Mouse (Mus musculus): ENCODE data around the gene Metap2. TPM values are rescaled to one million over a fixed set of nuclear protein-coding genes. Genes with fewer than 3 reads are reported as not detected.
"Not testable (repeated sequence)": the region's sequence is repeated elsewhere in the genome, so short reads cannot be mapped to it uniquely, and the experiment has no call there.

Metap2 gene
- total and polyA plus RNA-seq, 2 experiments, result 20.3 to 42.6 TPM

- TF ChIP-seq POLR2A (IDR thresholded peaks at IDR 0.05; ENCODE audit: extremely low read depth, insufficient read depth, low read length), result no peak
- TF ChIP-seq CTCF (IDR thresholded peaks at IDR 0.05; ENCODE audit: low read depth, low read length), result no peak
- WGBS, result 88% methylated on average over 4 of the region's 4 CpGs
- peaks cover 67% of the 10 kb centered on the region for H3K36me3 ChIP-seq (ENCODE audit: control insufficient read depth, insufficient read depth, low read length)
These were observed 28.0 kb downstream of the Metap2 start for GRCm38 (mm10) chr10:93868886-93869285.

DNA sequence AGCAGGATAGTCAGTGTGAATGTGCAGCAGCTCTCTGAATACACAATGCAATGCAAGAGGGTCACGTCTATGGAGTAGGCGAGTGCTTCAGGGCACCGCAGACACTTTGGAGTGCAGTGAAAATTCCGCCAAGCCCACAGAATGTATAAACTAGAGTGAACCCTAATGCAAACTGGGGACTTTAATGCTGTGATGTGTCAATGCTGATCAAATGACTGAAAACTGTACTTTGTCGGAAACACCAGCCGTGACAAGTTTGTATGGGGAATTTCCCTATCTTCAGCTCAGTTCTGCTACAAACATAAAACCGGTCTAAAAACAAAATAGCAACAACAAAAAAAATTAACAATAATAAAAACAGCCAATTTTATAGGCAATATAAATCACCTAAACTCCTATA is 28.5 kb downstream of the Metap2 start:
- WGBS, result 98% methylated on average over 7 of the region's 7 CpGs

More at GRCm38 (mm10) chr10:93868886-93869285, 28.0 kb downstream of the Metap2 start:
- Histone ChIP-seq H3K4me3 (ENCODE audit: insufficient read depth, low read depth, low read length) (no peak overlapping the region), H3K27me3 (ENCODE audit: control insufficient read depth, insufficient read depth, low read length) (no peaks in the 10 kb centered on the region), H3K4me1 (ENCODE audit: control insufficient read depth, insufficient read depth, low read length) (no peaks in the 10 kb centered on the region), H3K9ac (ENCODE audit: low read depth, low read length) (no peak overlapping the region), H3K27ac (replicated peaks; ENCODE audit: insufficient read depth, low read depth, low read length) (no peak overlapping the region), H3K79me2 (ENCODE audit: control insufficient read depth, insufficient read depth, low read length) (no peaks in the 10 kb centered on the region)
- DNase-seq (ENCODE audit: extremely low read depth, low read depth, low spot score), result no peak

GRCm38 (mm10) chr10:93856095-93856494 is 40.8 kb downstream of the Metap2 start:
- H3K27ac ChIP-seq (replicated peaks; ENCODE audit: insufficient read depth, low read depth, low read length), result no peak overlapping the region
- TF ChIP-seq CTCF (IDR thresholded peaks at IDR 0.05; ENCODE audit: low read depth, low read length) (no peak), POLR2A (IDR thresholded peaks at IDR 0.05; ENCODE audit: extremely low read depth, insufficient read depth, low read length) (no peak)
- no peaks in the 10 kb centered on the region for H3K79me2 ChIP-seq (ENCODE audit: control insufficient read depth, insufficient read depth, low read length)
- no peak overlapping the region for H3K9ac ChIP-seq (ENCODE audit: low read depth, low read length)
- WGBS, result 95% methylated on average over 6 of the region's 6 CpGs
- no peaks in the 10 kb centered on the region for H3K27me3 ChIP-seq (ENCODE audit: control insufficient read depth, insufficient read depth, low read length)
- H3K36me3 ChIP-seq (ENCODE audit: control insufficient read depth, insufficient read depth, low read length), result peaks cover 17% of the 10 kb centered on the region
- no peak for DNase-seq (ENCODE audit: extremely low read depth, low read depth, low spot score)
- no peak overlapping the region for H3K4me3 ChIP-seq (ENCODE audit: insufficient read depth, low read depth, low read length)
- no peaks in the 10 kb centered on the region for H3K4me1 ChIP-seq (ENCODE audit: control insufficient read depth, insufficient read depth, low read length)

More for the DNA sequence above, 28.5 kb downstream of the Metap2 start:
- no peak overlapping the region for H3K4me3 ChIP-seq (ENCODE audit: insufficient read depth, low read depth, low read length)
- no peaks in the 10 kb centered on the region for H3K27me3 ChIP-seq (ENCODE audit: control insufficient read depth, insufficient read depth, low read length)
- TF ChIP-seq POLR2A (IDR thresholded peaks at IDR 0.05; ENCODE audit: extremely low read depth, insufficient read depth, low read length) (no peak), CTCF (IDR thresholded peaks at IDR 0.05; ENCODE audit: low read depth, low read length) (no peak)
- no peak overlapping the region for H3K9ac ChIP-seq (ENCODE audit: low read depth, low read length)
- no peak overlapping the region for H3K27ac ChIP-seq (replicated peaks; ENCODE audit: insufficient read depth, low read depth, low read length)
- no peaks in the 10 kb centered on the region for H3K79me2 ChIP-seq (ENCODE audit: control insufficient read depth, insufficient read depth, low read length)
- no peaks in the 10 kb centered on the region for H3K4me1 ChIP-seq (ENCODE audit: control insufficient read depth, insufficient read depth, low read length)
- no peak for DNase-seq (ENCODE audit: extremely low read depth, low read depth, low spot score)
- peaks cover 65% of the 10 kb centered on the region for H3K36me3 ChIP-seq (ENCODE audit: control insufficient read depth, insufficient read depth, low read length)

- Histone ChIP-seq H3K4me1 (ENCODE audit: control insufficient read depth, insufficient read depth, low read length) (no peaks in the 10 kb centered on the region), H3K36me3 (ENCODE audit: control insufficient read depth, insufficient read depth, low read length) (peaks cover 12% of the 10 kb centered on the region), H3K9ac (ENCODE audit: low read depth, low read length) (no peak overlapping the region), H3K79me2 (ENCODE audit: control insufficient read depth, insufficient read depth, low read length) (no peaks in the 10 kb centered on the region), H3K27ac (replicated peaks; ENCODE audit: insufficient read depth, low read depth, low read length) (no peak overlapping the region), H3K4me3 (ENCODE audit: insufficient read depth, low read depth, low read length) (no peak overlapping the region), H3K27me3 (ENCODE audit: control insufficient read depth, insufficient read depth, low read length) (no peaks in the 10 kb centered on the region)
- WGBS, result 87% methylated on average over 9 of the region's 9 CpGs
- no peak for TF ChIP-seq CTCF (IDR thresholded peaks at IDR 0.05; ENCODE audit: low read depth, low read length)
- TF ChIP-seq POLR2A (IDR thresholded peaks at IDR 0.05; ENCODE audit: extremely low read depth, insufficient read depth, low read length), result no peak
- no peak for DNase-seq (ENCODE audit: extremely low read depth, low read depth, low spot score)
These were observed 41.8 kb downstream of the Metap2 start for GRCm38 (mm10) chr10:93855126-93855525.

DNA sequence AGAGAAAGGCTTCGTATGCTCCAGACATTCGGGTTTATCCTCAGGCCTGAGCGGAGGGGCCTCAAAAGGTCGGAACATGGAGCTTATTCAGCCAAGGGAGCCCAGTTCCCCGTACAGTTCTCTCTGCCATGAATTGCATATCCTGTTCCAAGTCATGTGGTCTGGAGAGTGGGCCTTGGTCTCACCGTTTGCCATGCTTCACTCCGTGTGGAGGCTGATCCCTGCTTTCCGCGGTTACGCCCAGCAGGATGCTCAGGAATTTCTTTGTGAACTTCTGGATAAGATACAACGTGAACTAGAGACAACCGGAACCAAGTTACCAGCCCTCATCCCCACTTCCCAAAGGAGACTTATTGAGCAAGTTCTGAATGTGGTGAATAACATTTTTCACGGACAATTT is 50.2 kb downstream of the Metap2 start:
- Histone ChIP-seq H3K79me2 (ENCODE audit: control insufficient read depth, insufficient read depth, low read length) (no peaks in the 10 kb centered on the region), H3K4me1 (ENCODE audit: control insufficient read depth, insufficient read depth, low read length) (no peaks in the 10 kb centered on the region), H3K27me3 (ENCODE audit: control insufficient read depth, insufficient read depth, low read length) (no peaks in the 10 kb centered on the region), H3K9ac (ENCODE audit: low read depth, low read length) (no peak overlapping the region), H3K27ac (replicated peaks; ENCODE audit: insufficient read depth, low read depth, low read length) (no peak overlapping the region), H3K4me3 (ENCODE audit: insufficient read depth, low read depth, low read length) (no peak overlapping the region), H3K36me3 (ENCODE audit: control insufficient read depth, insufficient read depth, low read length) (no peaks in the 10 kb centered on the region)
- TF ChIP-seq CTCF (IDR thresholded peaks at IDR 0.05; ENCODE audit: low read depth, low read length) (no peak), POLR2A (IDR thresholded peaks at IDR 0.05; ENCODE audit: extremely low read depth, insufficient read depth, low read length) (no peak)
- 94% methylated on average over 13 of the region's 13 CpGs for WGBS
- DNase-seq (ENCODE audit: extremely low read depth, low read depth, low spot score), result no peak

DNA sequence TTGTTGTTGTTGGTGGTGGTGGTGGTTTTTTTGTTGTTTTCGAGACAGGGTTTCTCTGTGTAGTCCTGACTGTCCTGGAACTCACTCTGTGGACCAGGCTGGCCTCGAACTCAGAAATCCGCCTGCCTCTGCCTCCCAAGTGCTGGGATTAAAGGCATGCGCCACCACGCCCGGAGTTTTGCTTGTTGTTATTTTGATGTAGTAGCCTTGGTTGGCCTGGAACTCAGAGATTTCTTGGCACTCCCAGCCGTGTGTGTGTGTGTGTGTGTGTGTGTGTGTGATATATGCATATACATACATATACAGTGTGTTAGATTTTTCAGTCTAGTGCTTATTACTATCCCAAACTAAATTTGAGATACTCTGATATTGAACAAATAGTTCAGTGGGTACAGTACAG is 61.8 kb downstream of the Metap2 start:
- H3K36me3 ChIP-seq (ENCODE audit: control insufficient read depth, insufficient read depth, low read length); H3K9ac ChIP-seq (ENCODE audit: low read depth, low read length); H3K4me3 ChIP-seq (ENCODE audit: insufficient read depth, low read depth, low read length); H3K27ac ChIP-seq (replicated peaks; ENCODE audit: insufficient read depth, low read depth, low read length); DNase-seq (ENCODE audit: extremely low read depth, low read depth, low spot score); H3K79me2 ChIP-seq (ENCODE audit: control insufficient read depth, insufficient read depth, low read length); H3K4me1 ChIP-seq (ENCODE audit: control insufficient read depth, insufficient read depth, low read length): not testable (repeated sequence)
- 90% methylated on average over 7 of the region's 7 CpGs for WGBS
- H3K27me3 ChIP-seq (ENCODE audit: control insufficient read depth, insufficient read depth, low read length), result peaks cover 13% of the 10 kb centered on the region
